Mouse (Mus musculus) liver, adult 2 months (tissue): ENCODE data around the gene Zwilch.

Experiments
- CTCF ChIP-seq: fragments of 200-500 bp; IDR thresholded peaks from 2 replicates; pipeline ENCODE4 v1.5.1; 2011; ENCODE audit warnings: low read depth, low read length, control low read depth
- POLR2A ChIP-seq: fragments of 200-500 bp; IDR thresholded peaks from 2 replicates; pipeline ENCODE4 v1.6.1; 2011; ENCODE audit warnings: low read length, control low read depth; ENCODE audit not compliant: insufficient read depth; ENCODE audit errors: extremely low read depth

DNA sequence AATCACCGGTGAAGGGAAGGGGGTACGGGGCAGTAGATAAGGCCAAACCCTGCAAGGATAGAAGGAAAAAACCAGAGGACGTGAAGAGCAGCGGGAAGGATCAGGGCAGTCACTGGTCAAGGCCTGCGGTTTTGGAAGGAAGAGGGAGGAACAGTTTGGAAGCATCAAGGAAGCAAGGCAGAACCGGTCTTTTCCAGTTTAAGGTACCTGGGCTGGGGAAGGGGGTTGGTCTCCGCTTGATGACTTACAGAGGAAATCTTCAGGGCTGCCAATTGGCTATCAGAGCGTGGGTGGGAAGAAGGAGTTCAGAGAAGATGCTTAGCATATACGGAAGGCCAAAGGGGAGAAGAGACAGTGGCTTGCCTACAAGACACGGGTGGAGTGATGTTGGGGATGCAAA, 50.3 kb downstream of the Zwilch start:
- no peak for TF ChIP-seq CTCF
- no peak for TF ChIP-seq POLR2A
